Mouse (Mus musculus) hindlimb bud, embryonic 11.5 days (tissue): ENCODE results near the gene Klrb1c.
"Not testable (repeated sequence)": the region's sequence is repeated elsewhere in the genome, so short reads cannot be mapped to it uniquely, and the experiment has no call there.

Source experiments
- DNase-seq: peaks from one replicate; pipeline ENCODE4 v3.0.0-alpha.2; 2012; ENCODE audit warnings: low read depth, low spot score; ENCODE audit errors: extremely low spot score

Klrb1c gene

GRCm38 (mm10) chr6:128789115-128789514, at the start of gene Klrb1c:
Gene Klrb1c (minus strand): TSS chr6:128789215.
- DNase-seq, result no peak

- DNase-seq, result peak; percentile 73
Measured at GRCm38 (mm10) chr6:128837454-128838341, 48.7 kb upstream of the Klrb1c start.

GRCm38 (mm10) chr6:128836955-128837334, 47.9 kb upstream of the Klrb1c start:
- DNase-seq, result no peak

GRCm38 (mm10) chr6:128836191-128836954, 47.4 kb upstream of the Klrb1c start:
- DNase-seq, result no peak

GRCm38 (mm10) chr6:128835571-128835970, 46.6 kb upstream of the Klrb1c start:
- DNase-seq, result no peak

GRCm38 (mm10) chr6:128833046-128833445, 44.0 kb upstream of the Klrb1c start:
- no peak for DNase-seq

- DNase-seq, result no peak
Measured at GRCm38 (mm10) chr6:128829837-128830236, 40.8 kb upstream of the Klrb1c start.

GRCm38 (mm10) chr6:128826781-128827180, 37.8 kb upstream of the Klrb1c start:
- no peak for DNase-seq

GRCm38 (mm10) chr6:128826132-128826531, 37.1 kb upstream of the Klrb1c start, which contains the start of the genes Gm44511 and Klrb1b:
Gene Gm44511 (minus strand): TSS chr6:128826315.
Gene Klrb1b (minus strand): TSS chr6:128826331.
- no peak for DNase-seq

- DNase-seq, result no peak
Measured at GRCm38 (mm10) chr6:128818083-128818802, 29.2 kb upstream of the Klrb1c start.

- DNase-seq, result no peak
Measured at GRCm38 (mm10) chr6:128808532-128808931, 19.5 kb upstream of the Klrb1c start.

GRCm38 (mm10) chr6:128807021-128807420, 18.0 kb upstream of the Klrb1c start:
- DNase-seq, result no peak

GRCm38 (mm10) chr6:128804823-128805640, 16.0 kb upstream of the Klrb1c start:
- DNase-seq, result not testable (repeated sequence)

GRCm38 (mm10) chr6:128802999-128803857, 14.2 kb upstream of the Klrb1c start:
- DNase-seq, result peak; percentile 96

GRCm38 (mm10) chr6:128802557-128802956, 13.5 kb upstream of the Klrb1c start:
- DNase-seq, result no peak

- DNase-seq, result not testable (repeated sequence)
Measured at GRCm38 (mm10) chr6:128800696-128801095, 11.7 kb upstream of the Klrb1c start.

- no peak for DNase-seq
Measured at GRCm38 (mm10) chr6:128799896-128800270, 10.9 kb upstream of the Klrb1c start.

- DNase-seq, result peak; percentile 83
Measured at GRCm38 (mm10) chr6:128799144-128799895, 10.3 kb upstream of the Klrb1c start.

- DNase-seq, result not testable (repeated sequence)
Measured at GRCm38 (mm10) chr6:128798772-128799143, 9.7 kb upstream of the Klrb1c start.
